Mouse (Mus musculus): ENCODE measurements around the gene Atg2a. TPM values are rescaled to one million over a fixed set of nuclear protein-coding genes. Genes with fewer than 3 reads are reported as not detected.
A peak's percentile ranks its signal among the peaks of the same experiment; 100 is the strongest.

Atg2a gene
- polyA plus RNA-seq, 1 experiment, result 82.4 TPM

GRCm38 (mm10) chr19:6260946-6261345 lies 19.5 kb downstream of the Atg2a start:
- DNase-seq, result no peak
- no peaks in the 10 kb centered on the region for H3K27me3 ChIP-seq (ENCODE audit: control insufficient read depth, insufficient read depth, low read length)
- no peak overlapping the region for H3K27ac ChIP-seq (ENCODE audit: control insufficient read depth, insufficient read depth, low read length)
- WGBS, result 91% methylated on average over 4 of the region's 4 CpGs
- no peaks in the 10 kb centered on the region for H3K4me1 ChIP-seq (replicated peaks; ENCODE audit: control insufficient read depth, insufficient read depth, low read length)
- H3K36me3 ChIP-seq (ENCODE audit: control insufficient read depth, insufficient read depth, low read length), result peaks cover 18% of the 10 kb centered on the region
- no peak for TF ChIP-seq CTCF (IDR thresholded peaks at IDR 0.05; ENCODE audit: borderline replicate concordance, control insufficient read depth, extremely low read depth, insufficient read depth, low read length, poor library complexity)
- TF ChIP-seq POLR2A (IDR thresholded peaks at IDR 0.05; ENCODE audit: control insufficient read depth, extremely low read depth, insufficient read depth, low read length, poor library complexity), result no peak
- H3K4me3 ChIP-seq (ENCODE audit: control insufficient read depth, insufficient read depth, low read length), result no peak overlapping the region

- no peaks in the 10 kb centered on the region for H3K4me1 ChIP-seq (replicated peaks; ENCODE audit: control insufficient read depth, insufficient read depth, low read length)
- TF ChIP-seq POLR2A (IDR thresholded peaks at IDR 0.05; ENCODE audit: control insufficient read depth, extremely low read depth, insufficient read depth, low read length, poor library complexity) (no peak), CTCF (IDR thresholded peaks at IDR 0.05; ENCODE audit: borderline replicate concordance, control insufficient read depth, extremely low read depth, insufficient read depth, low read length, poor library complexity) (no peak)
- no peaks in the 10 kb centered on the region for H3K27me3 ChIP-seq (ENCODE audit: control insufficient read depth, insufficient read depth, low read length)
- DNase-seq, result no peak
- H3K4me3 ChIP-seq (ENCODE audit: control insufficient read depth, insufficient read depth, low read length), result no peak overlapping the region
- 97% methylated on average over 14 of the region's 14 CpGs for WGBS
- H3K36me3 ChIP-seq (ENCODE audit: control insufficient read depth, insufficient read depth, low read length), result peaks cover 14% of the 10 kb centered on the region
- no peak overlapping the region for H3K27ac ChIP-seq (ENCODE audit: control insufficient read depth, insufficient read depth, low read length)
These were observed 19.9 kb downstream of the Atg2a start for GRCm38 (mm10) chr19:6261379-6261778.

- Histone ChIP-seq H3K36me3 (ENCODE audit: control insufficient read depth, insufficient read depth, low read length) (peaks cover 13% of the 10 kb centered on the region), H3K4me1 (replicated peaks; ENCODE audit: control insufficient read depth, insufficient read depth, low read length) (no peaks in the 10 kb centered on the region), H3K27me3 (ENCODE audit: control insufficient read depth, insufficient read depth, low read length) (no peaks in the 10 kb centered on the region), H3K27ac (ENCODE audit: control insufficient read depth, insufficient read depth, low read length) (no peak overlapping the region), H3K4me3 (ENCODE audit: control insufficient read depth, insufficient read depth, low read length) (no peak overlapping the region)
- peak; percentile 75 for DNase-seq
- TF ChIP-seq POLR2A (IDR thresholded peaks at IDR 0.05; ENCODE audit: control insufficient read depth, extremely low read depth, insufficient read depth, low read length, poor library complexity), result no peak
- peak; percentile 92; the same call in 1 of the 2 replicates for TF ChIP-seq CTCF (IDR thresholded peaks at IDR 0.05; ENCODE audit: borderline replicate concordance, control insufficient read depth, extremely low read depth, insufficient read depth, low read length, poor library complexity)
- 67% methylated on average over 7 of the region's 7 CpGs for WGBS
These were observed 20.8 kb downstream of the Atg2a start for GRCm38 (mm10) chr19:6262222-6262621.

- H3K27me3 ChIP-seq (ENCODE audit: control insufficient read depth, insufficient read depth, low read length), result no peaks in the 10 kb centered on the region
- H3K4me1 ChIP-seq (replicated peaks; ENCODE audit: control insufficient read depth, insufficient read depth, low read length), result no peaks in the 10 kb centered on the region
- no peak overlapping the region for H3K27ac ChIP-seq (ENCODE audit: control insufficient read depth, insufficient read depth, low read length)
- 77% methylated on average over 8 of the region's 8 CpGs for WGBS
- TF ChIP-seq POLR2A (IDR thresholded peaks at IDR 0.05; ENCODE audit: control insufficient read depth, extremely low read depth, insufficient read depth, low read length, poor library complexity), result no peak
- no peak for TF ChIP-seq CTCF (IDR thresholded peaks at IDR 0.05; ENCODE audit: borderline replicate concordance, control insufficient read depth, extremely low read depth, insufficient read depth, low read length, poor library complexity)
- DNase-seq, result no peak
- H3K36me3 ChIP-seq (ENCODE audit: control insufficient read depth, insufficient read depth, low read length), result peaks cover 6% of the 10 kb centered on the region
- H3K4me3 ChIP-seq (ENCODE audit: control insufficient read depth, insufficient read depth, low read length), result no peak overlapping the region
These were observed 21.5 kb downstream of the Atg2a start for GRCm38 (mm10) chr19:6262839-6263433.

GRCm38 (mm10) chr19:6264200-6264599 lies 22.7 kb downstream of the Atg2a start:
- Histone ChIP-seq H3K4me1 (replicated peaks; ENCODE audit: control insufficient read depth, insufficient read depth, low read length) (no peaks in the 10 kb centered on the region), H3K4me3 (ENCODE audit: control insufficient read depth, insufficient read depth, low read length) (no peak overlapping the region), H3K27me3 (ENCODE audit: control insufficient read depth, insufficient read depth, low read length) (no peaks in the 10 kb centered on the region), H3K36me3 (ENCODE audit: control insufficient read depth, insufficient read depth, low read length) (no peaks in the 10 kb centered on the region), H3K27ac (ENCODE audit: control insufficient read depth, insufficient read depth, low read length) (no peak overlapping the region)
- DNase-seq, result no peak
- WGBS, result 73% methylated on average over 9 of the region's 9 CpGs
- TF ChIP-seq CTCF (IDR thresholded peaks at IDR 0.05; ENCODE audit: borderline replicate concordance, control insufficient read depth, extremely low read depth, insufficient read depth, low read length, poor library complexity) (no peak), POLR2A (IDR thresholded peaks at IDR 0.05; ENCODE audit: control insufficient read depth, extremely low read depth, insufficient read depth, low read length, poor library complexity) (no peak)

GRCm38 (mm10) chr19:6264945-6265344 lies 23.5 kb downstream of the Atg2a start:
- no peak for TF ChIP-seq CTCF (IDR thresholded peaks at IDR 0.05; ENCODE audit: borderline replicate concordance, control insufficient read depth, extremely low read depth, insufficient read depth, low read length, poor library complexity)
- TF ChIP-seq POLR2A (IDR thresholded peaks at IDR 0.05; ENCODE audit: control insufficient read depth, extremely low read depth, insufficient read depth, low read length, poor library complexity), result no peak
- H3K27ac ChIP-seq (ENCODE audit: control insufficient read depth, insufficient read depth, low read length), result no peak overlapping the region
- 86% methylated on average over 8 of the region's 8 CpGs for WGBS
- no peak for DNase-seq
- H3K27me3 ChIP-seq (ENCODE audit: control insufficient read depth, insufficient read depth, low read length), result no peaks in the 10 kb centered on the region
- no peak overlapping the region for H3K4me3 ChIP-seq (ENCODE audit: control insufficient read depth, insufficient read depth, low read length)
- no peaks in the 10 kb centered on the region for H3K36me3 ChIP-seq (ENCODE audit: control insufficient read depth, insufficient read depth, low read length)
- no peaks in the 10 kb centered on the region for H3K4me1 ChIP-seq (replicated peaks; ENCODE audit: control insufficient read depth, insufficient read depth, low read length)

All from thymus, adult 2 months (tissue).